Mouse (Mus musculus) liver, postnatal 0 days (tissue): ENCODE results near the gene Spata3.

ENCODE experiments used
- CTCF ChIP-seq: sonication (generic); IDR thresholded peaks from 2 replicates; pipeline ENCODE4 v1.5.1; 2016; ENCODE audit warnings: antibody characterized with exemption, low read depth
- EP300 ChIP-seq: IDR thresholded peaks from 2 replicates; pipeline ENCODE4 v1.6.1; 2016; ENCODE audit warnings: antibody characterized with exemption, low read depth, mild to moderate bottlenecking

DNA sequence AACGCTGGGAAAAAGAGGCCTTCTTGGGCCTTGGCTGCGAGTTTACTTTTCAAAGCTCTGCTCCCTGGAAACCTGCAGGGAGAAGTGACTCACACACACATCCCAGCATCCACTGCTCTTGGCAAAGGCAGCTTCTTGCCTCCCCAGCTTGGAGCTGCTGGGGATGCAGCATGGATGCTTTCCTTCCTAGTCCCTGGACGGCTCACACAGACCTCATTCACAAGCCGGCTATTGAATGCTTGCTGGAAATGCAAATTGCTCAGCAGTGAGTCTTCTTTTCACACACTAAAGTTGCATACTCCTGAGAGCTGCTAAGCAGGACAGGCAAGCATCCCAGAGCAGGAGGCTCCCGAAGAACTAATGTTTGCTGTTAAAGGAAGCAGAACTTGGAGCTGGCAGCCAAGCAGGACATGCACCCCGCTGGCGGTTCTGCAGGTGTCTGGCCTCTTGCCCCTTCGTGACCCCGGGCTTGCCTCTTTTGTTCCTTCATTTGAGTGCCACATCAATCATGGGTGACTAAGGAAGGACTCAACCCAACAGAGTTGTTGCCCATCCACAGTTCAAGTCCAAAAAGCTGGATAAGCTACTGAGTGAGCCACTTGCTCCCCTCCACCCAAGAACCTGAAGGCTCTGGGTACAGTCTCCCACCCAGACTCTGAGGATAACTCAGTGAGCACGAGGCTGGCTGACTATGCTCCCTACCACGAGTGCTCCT is 15.8 kb downstream of the Spata3 start:
- no peak for TF ChIP-seq CTCF
- no peak for TF ChIP-seq EP300
